ENCODE assay signal across 31 mouse cellular contexts in genomic region chr7:66010518-66010917, GRCm38 (mm10). TPM values are rescaled to one million over a fixed set of nuclear protein-coding genes. Genes with fewer than 3 reads are reported as not detected.
"Had no signal": no experiment of that assay in that cellular context is flagged by ENCODE, and none has a peak within 500 bp of the region (broad histone marks: within the 10 kb centered on the region; RNA-seq: fewer than 3 reads in every experiment).

No protein-coding gene starts in this region.

- H3K9me3 ChIP-seq: heart, embryonic 13.5 days; heart, embryonic 15.5 days; hindbrain, embryonic 13.5 days; hindbrain, embryonic 15.5 days; limb, embryonic 12.5 days had no signal

- H3K4me2 ChIP-seq: heart, embryonic 11.5 days; heart, embryonic 13.5 days; heart, embryonic 15.5 days; hindbrain, embryonic 13.5 days; hindbrain, embryonic 15.5 days; limb, embryonic 12.5 days had no signal

- H3K27ac ChIP-seq: heart, adult 2 months; heart, embryonic 13.5 days; heart, embryonic 15.5 days; hindbrain, embryonic 13.5 days; hindbrain, embryonic 15.5 days; hindbrain, postnatal 0 days; layer of hippocampus, adult 2 months; limb, embryonic 12.5 days had no signal

- H3K9ac ChIP-seq: forebrain, postnatal 0 days; heart, embryonic 13.5 days; heart, embryonic 15.5 days; hindbrain, embryonic 13.5 days; hindbrain, embryonic 15.5 days; limb, embryonic 12.5 days had no signal

- H3K36me3 ChIP-seq: heart, embryonic 13.5 days; heart, embryonic 15.5 days; hindbrain, embryonic 13.5 days; hindbrain, embryonic 15.5 days; limb, embryonic 12.5 days had no signal

- H3K4me1 ChIP-seq: heart, embryonic 13.5 days; heart, embryonic 15.5 days; hindbrain, embryonic 13.5 days; hindbrain, embryonic 15.5 days had no signal

- DNase-seq: forebrain, postnatal 0 days; gastrocnemius, postnatal 14 days; gastrocnemius, postnatal 36 days; heart, adult 11 months; heart, adult 2 months; heart, postnatal 14 days; heart, postnatal 36 days; kidney, adult 11 months; kidney, adult 2 months; kidney, adult 9 months; kidney, postnatal 10 days; kidney, postnatal 25 days; kidney, postnatal 4 days; layer of hippocampus, postnatal 36 days; left cerebral cortex, postnatal 4 days; liver had no signal

- H3K4me3 ChIP-seq: heart, adult 2 months; heart, embryonic 13.5 days; heart, embryonic 15.5 days; hindbrain, embryonic 13.5 days; hindbrain, embryonic 15.5 days; layer of hippocampus, adult 2 months; limb, embryonic 12.5 days had no signal

- ATAC-seq: forebrain, postnatal 0 days; hindbrain, postnatal 0 days; intestine, embryonic 16.5 days had no signal

- H3K27me3 ChIP-seq: heart, embryonic 15.5 days; hindbrain, embryonic 13.5 days; hindbrain, embryonic 15.5 days had no signal

RNA-seq across cellular contexts. Expression of gene Gm45213, which starts 32.9 kb away (rescaled TPM):
- polyA plus RNA-seq: forebrain, postnatal 0 days; gonadal fat pad, adult 2 months; heart, adult 2 months; heart, embryonic 11.5 days; heart, embryonic 13.5 days; heart, embryonic 15.5 days; heart, postnatal 0 days; hindbrain, embryonic 11.5 days; hindbrain, embryonic 13.5 days; hindbrain, embryonic 15.5 days; hindbrain, postnatal 0 days; intestine, embryonic 14.5 days; intestine, embryonic 16.5 days; kidney, adult 2 months; kidney, embryonic 16.5 days; limb, embryonic 12.5 days; limb, embryonic 14.5 days had no signal
